Mouse (Mus musculus) thymus, postnatal 4 days (tissue): ENCODE measurements around the gene Phka2.
A peak's percentile ranks its signal among the peaks of the same experiment; 100 is the strongest.

ENCODE experiments used
- DNase-seq: peaks from one replicate; pipeline ENCODE4 v3.0.0; 2021

Gene Phka2

GRCm38 (mm10) chrX:160502048-160503041 is at the start of gene Phka2:
TSS of gene Phka2 (plus strand) at chrX:160502166.
- peak; percentile 89 for DNase-seq

DNA sequence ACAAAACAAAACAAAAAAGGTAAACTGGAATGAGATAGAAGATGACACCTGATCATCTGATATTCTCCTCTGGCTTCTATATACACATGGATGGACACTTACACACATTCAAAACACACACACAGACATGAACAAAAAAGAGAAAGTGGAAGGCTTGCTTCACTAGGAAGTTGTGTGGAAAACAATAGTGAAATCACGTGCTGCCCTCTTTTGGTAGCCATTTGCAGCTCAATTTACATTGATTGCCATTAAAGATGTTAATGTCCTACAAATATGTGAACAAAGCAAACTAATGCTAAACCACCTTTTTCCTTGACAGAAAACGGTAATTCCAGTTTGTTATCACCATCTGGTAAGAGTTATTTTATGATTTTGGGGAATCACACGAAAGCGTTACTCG is 46.3 kb upstream of the Phka2 start:
- no peak for DNase-seq

- no peak for DNase-seq
Measured at GRCm38 (mm10) chrX:160471257-160471786, 30.6 kb upstream of the Phka2 start.

- no peak for DNase-seq
Measured at GRCm38 (mm10) chrX:160489784-160490183, 12.2 kb upstream of the Phka2 start.

DNA sequence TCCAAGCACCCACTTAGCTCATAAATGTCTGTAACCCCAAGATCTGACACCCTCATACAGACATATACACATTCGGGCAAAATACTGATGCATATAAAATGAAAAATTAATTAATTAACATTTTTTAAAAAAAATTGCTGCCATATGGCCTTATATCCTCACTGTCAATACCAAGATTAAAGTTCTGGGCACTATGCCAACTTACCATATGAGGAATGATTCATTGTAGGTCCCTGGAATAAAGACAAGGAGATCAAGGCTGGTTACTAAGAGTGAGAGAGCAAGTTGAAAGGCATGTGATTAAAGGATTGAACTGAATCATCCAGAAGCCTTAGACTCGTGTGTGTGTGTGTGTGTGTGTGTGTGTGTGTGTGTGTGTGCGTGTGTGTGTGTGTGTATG is 7.6 kb upstream of the Phka2 start:
- no peak for DNase-seq

GRCm38 (mm10) chrX:160494921-160495320 is 7.0 kb upstream of the Phka2 start:
- DNase-seq, result no peak

DNA sequence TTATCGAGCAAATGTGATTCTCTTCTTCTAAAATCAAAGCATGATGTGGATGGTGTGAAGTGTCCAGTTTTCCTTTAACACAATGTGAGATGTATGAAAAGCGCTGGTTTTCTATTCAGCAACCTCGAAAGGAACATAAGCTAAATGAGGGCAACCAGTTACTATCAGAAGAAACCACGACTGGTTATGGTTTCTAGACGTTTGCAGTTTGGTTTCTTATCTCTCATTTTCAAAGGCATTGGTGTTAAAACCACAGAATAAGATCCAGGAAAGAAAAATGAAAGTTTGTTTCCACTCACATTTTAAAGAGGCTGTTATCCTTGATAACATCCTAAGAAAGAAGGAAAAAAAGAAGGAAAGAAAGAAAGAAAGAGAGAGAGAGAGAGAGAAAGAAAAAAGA is 5.5 kb upstream of the Phka2 start:
- DNase-seq, result no peak

DNA sequence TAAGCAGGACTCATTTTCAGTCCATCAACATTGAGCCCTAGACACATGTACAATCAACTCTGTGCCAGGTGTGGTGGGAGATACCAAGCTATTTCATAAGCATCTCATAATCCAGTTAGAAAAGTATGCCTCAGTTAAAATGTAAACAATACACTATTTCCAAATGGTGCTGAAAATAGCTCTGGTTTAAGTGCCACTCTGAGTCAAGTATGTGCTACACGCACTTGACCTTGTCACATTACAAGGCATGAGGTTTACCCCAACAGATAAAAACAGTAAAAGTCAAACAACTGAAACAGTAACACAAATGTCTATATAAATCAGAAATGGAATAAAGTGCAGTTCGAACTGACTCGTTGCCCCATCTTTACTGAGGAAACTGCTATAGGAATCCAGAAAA is 871 bp upstream of the Phka2 start:
- DNase-seq, result no peak

GRCm38 (mm10) chrX:160501687-160502047 is 299 bp upstream of the Phka2 start:
- DNase-seq, result no peak

- DNase-seq, result no peak
Measured at GRCm38 (mm10) chrX:160509046-160509445, 7.1 kb downstream of the Phka2 start.

DNA sequence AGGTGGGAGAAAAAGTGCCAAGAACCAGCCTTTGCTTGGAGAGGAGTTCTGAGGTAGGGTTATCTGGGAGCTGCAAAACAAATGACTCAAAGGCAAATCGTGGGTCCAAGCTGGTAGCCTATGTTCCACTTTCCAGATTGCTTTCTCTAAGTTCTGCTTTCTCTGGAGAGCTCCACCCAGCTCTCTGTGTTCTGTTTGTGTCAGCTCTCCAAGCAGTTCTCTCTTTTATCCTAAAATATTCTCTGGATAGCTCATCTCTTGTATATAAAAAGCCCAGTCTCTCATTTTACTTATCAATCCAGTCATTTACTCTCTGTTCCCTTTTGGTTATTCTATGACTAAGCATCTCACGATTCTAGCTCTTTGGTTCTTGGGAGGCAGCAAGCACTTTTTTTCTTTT is 8.2 kb downstream of the Phka2 start:
- DNase-seq, result no peak

GRCm38 (mm10) chrX:160516027-160516426 is 14.1 kb downstream of the Phka2 start:
- no peak for DNase-seq

DNA sequence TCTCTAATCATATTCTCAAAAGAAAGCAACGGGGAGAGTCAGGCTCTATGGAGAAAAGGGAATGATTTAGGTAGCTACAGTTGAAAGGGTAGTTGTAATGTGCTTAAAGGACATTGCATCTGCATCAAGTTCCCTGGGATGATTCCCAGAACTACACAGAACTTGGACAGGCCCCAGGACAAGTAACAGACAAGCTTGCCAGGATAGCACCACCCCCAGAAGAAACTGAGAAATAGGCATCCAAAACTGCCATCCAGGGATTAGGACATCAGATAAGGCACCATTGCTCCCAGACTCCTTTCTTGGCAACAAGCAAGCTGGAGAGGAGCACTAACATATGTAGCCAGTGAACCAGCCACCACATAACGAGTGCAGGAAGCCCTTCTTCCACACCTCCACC is 40.8 kb downstream of the Phka2 start:
- no peak for DNase-seq

- DNase-seq, result no peak
Measured at GRCm38 (mm10) chrX:160548875-160549274, 46.9 kb downstream of the Phka2 start.

- DNase-seq, result no peak
Measured at GRCm38 (mm10) chrX:160552066-160552465, 50.1 kb downstream of the Phka2 start.

- DNase-seq, result no peak
Measured at GRCm38 (mm10) chrX:160583589-160583988, 81.6 kb downstream of the Phka2 start.

- no peak for DNase-seq
Measured at GRCm38 (mm10) chrX:160584148-160584838, 82.3 kb downstream of the Phka2 start.

DNA sequence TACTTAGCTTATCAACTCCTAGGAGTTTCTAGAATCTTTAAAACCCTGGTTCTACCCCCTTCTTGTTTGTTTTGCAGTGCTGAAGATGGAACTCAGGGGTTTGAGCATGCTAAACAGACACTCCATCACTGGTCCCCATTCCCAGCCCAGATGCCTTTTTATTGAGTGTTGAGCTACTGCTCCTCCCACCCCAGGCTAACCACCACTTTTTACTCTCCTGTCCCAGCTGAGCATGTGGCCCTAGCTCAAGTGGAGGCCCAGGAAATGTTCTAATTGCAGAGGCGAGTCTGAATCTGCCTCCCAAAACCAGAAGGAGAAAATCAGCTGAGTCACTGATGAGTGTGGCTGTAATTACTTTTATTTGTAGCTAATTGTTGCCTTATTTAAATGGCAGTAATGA is 83.1 kb downstream of the Phka2 start:
- no peak for DNase-seq

DNA sequence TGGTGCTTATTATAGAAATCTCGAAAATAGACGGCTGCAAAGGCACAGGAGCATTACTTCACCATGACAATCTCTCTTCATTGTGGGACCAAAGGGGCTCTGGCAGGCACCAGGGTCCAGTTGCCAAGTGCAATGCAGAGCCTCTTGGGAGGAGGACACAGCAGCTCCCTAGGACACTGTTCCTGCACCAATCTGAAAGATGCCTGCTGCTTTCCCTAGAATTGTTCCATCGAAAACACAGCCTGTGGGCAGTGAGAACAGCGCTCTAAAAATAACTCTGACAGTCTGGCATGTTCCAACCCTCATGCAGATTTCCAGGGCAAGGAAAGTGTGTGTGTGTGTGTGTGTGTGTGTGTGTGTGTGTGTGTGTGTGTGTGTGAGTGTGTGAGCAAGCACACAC is 86.6 kb downstream of the Phka2 start:
- DNase-seq, result no peak

- DNase-seq, result no peak
Measured at GRCm38 (mm10) chrX:160590147-160590546, 88.2 kb downstream of the Phka2 start.

DNA sequence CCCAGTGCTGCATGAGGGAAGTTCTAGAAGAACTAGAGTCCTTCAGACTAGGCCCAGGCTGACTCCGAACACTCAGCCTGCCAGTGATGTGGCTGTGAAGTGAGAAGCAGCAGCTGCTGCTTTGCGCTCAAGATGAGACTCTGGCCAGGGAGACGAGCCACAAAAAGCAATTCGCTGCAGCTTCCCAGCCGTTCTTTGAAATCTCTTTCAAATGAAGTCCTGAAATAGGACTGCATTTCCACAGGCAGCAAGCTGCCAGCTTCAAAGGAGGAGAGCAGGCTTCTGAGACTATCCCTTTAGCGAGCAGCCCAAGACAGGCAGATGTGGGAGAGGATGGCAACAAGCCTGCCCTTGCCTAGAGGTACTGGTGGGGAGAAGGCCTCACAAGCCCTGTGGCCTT is 91.0 kb downstream of the Phka2 start:
- no peak for DNase-seq

DNA sequence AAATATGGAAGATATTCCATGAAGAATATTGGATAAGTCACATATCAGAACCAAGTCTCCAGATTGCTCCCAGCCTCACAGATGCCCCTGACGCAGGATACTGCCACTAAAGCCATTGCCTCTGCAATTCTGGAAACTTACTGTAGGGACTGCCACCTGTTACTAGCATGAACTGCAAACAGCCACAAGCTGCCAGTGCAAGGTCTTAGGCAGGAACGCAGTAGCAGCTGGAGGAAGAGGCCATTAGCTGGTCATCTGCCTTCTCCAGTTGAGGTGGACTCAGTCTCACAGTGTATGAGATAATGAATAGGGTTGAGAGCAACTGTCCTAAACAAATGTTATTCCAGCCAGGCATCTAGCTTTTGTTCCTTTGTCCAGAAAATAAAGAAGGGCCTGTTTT is 96.1 kb downstream of the Phka2 start:
- DNase-seq, result no peak

DNA sequence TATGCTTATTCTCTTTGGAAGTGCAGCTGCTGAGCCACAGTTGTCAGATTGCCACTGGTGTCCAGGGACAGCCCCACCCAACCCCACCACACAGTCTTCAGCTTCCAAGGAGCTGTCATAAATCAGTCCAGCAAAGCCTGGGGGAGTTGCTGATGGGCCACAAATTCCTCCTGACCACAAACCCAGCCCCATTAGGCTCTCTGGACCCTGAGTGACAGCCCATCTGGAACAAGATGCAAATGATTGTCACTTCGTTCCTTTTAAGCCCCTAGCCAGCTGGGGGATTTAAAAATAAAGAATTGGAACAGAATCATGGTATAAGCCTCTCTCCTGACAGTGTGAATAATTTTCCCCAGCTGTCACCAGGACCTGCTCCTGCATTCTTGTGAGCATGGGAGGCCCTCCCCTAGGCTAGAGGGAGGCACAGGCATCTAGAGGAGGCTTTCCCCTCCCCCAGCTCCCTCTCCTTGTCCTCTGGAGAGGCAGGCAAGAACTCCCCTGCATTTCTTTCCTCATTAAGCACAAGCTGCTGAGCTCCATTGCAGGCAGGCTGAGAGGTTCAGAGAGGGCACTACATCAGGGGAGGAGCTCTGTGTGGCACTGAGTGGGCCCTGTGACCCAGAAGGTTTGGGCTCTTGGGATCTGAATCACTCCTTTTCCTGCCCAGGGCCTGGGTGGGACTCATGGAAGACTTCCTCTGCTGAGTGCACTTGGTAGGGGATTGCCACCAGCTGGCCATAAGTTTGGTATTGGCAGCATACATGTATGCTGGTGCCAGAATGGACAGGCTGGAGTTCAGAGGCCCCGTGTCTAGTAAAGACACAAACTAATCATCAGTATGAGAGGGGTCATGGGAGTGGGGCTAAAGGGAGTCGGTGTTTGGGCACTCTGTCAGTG is 96.8 kb downstream of the Phka2 start:
- DNase-seq, result no peak
